Mouse (Mus musculus) heart, postnatal 0 days (tissue): Measurements from ENCODE around the gene Hmgn3. TPM values are rescaled to one million over a fixed set of nuclear protein-coding genes. Genes with fewer than 3 reads are reported as not detected.
"Not testable (repeated sequence)": the region's sequence is repeated elsewhere in the genome, so short reads cannot be mapped to it uniquely, and the experiment has no call there.

ENCODE experiments used
- ATAC-seq: fragments of 200-750 bp; cut with Nextera tagmentation; 2 replicates; pipeline ENCODE4 v1.8.0; 2017; ENCODE audit warnings: low read depth, moderate number of reproducible peaks, moderate library complexity; ENCODE audit not compliant: insufficient read depth
- DNase-seq: peaks from one replicate; pipeline ENCODE4 v3.0.0-alpha.2; 2016; ENCODE audit warnings: low spot score
- H3K27ac ChIP-seq: fragments of 300-500 bp; sonication (generic); 2 replicates; pipeline ENCODE4 v1.5.1; 2014; ENCODE audit warnings: low read depth, mild to moderate bottlenecking
- H3K27me3 ChIP-seq: fragments of 300-500 bp; sonication (generic); 2 replicates; pipeline ENCODE4 v1.6.1; 2014; ENCODE audit warnings: low read length, mixed read lengths; ENCODE audit not compliant: control insufficient read depth, insufficient read depth
- H3K36me3 ChIP-seq: fragments of 300-500 bp; sonication (generic); replicated peaks from 2 replicates; pipeline ENCODE4 v1.6.1; 2014; ENCODE audit warnings: low read length, mixed read lengths; ENCODE audit not compliant: control insufficient read depth, insufficient read depth
- H3K4me1 ChIP-seq: fragments of 300-500 bp; sonication (generic); 2 replicates; pipeline ENCODE4 v1.6.1; 2014; ENCODE audit warnings: antibody characterized with exemption; ENCODE audit not compliant: control insufficient read depth, insufficient read depth
- H3K4me2 ChIP-seq: fragments of 300-500 bp; sonication (generic); 2 replicates; pipeline ENCODE4 v1.6.1; 2014; ENCODE audit warnings: low read depth, mild to moderate bottlenecking, low read length, moderate library complexity
- H3K4me3 ChIP-seq: fragments of 300-500 bp; sonication (generic); 2 replicates; pipeline ENCODE4 v1.5.1; 2014; ENCODE audit warnings: low read depth, low read length
- H3K9ac ChIP-seq: fragments of 300-500 bp; sonication (generic); replicated peaks from 2 replicates; pipeline ENCODE4 v1.6.1; 2014; ENCODE audit warnings: low read depth, low read length, mixed read lengths
- H3K9me3 ChIP-seq: fragments of 300-500 bp; sonication (generic); replicated peaks from 2 replicates; pipeline ENCODE4 v1.6.1; 2016; ENCODE audit warnings: low read length; ENCODE audit not compliant: control insufficient read depth
- CTCF ChIP-seq: IDR thresholded peaks from 2 replicates; pipeline ENCODE4 v1.5.1; 2016; ENCODE audit warnings: antibody characterized with exemption, control low read depth, low read depth
- EP300 ChIP-seq: IDR thresholded peaks from 2 replicates; pipeline ENCODE4 v1.6.1; 2016; ENCODE audit warnings: antibody characterized with exemption, low read depth
- WGBS: fragments of 180-500 bp; shearing (Covaris S2); extraction: QIAGEN DNeasy Blood & Tissue Kit; methylation state at CpG from one replicate; pipeline ENCODE4 v1.1.7; 2014; 5-methylcytosine and 5-hydroxymethylcytosine counted together
- polyA plus RNA-seq: library from polyadenylated mRNA; unstranded; fragments of >200 nt; fragmentation: Nextera tagmentation; extraction: Ambion mirVana; gene quantifications from 2 replicates; pipeline ENCODE4 v1.2.1, GENCODE M21; 2015
- total RNA-seq: library from RNA; depleted of rRNA; stranded (reverse); fragments of >200 nt; gene quantifications from 2 replicates; pipeline ENCODE4 v1.2.3, GENCODE M21; 2014; ENCODE audit warnings: low replicate concordance

Gene Hmgn3
- total and polyA plus RNA-seq, 2 experiments from 2014 or later, result 36.8 to 89.6 TPM

GRCm38 (mm10) chr9:83129831-83130230 lies 16.7 kb downstream of the Hmgn3 start:
- DNase-seq (no peak), ATAC-seq (no peak)
- Histone ChIP-seq H3K9ac (no peak overlapping the region), H3K27me3 (no peaks in the 10 kb centered on the region), H3K4me3 (no peak overlapping the region), H3K36me3 (no peaks in the 10 kb centered on the region), H3K27ac (no peak overlapping the region), H3K9me3 (no peaks in the 10 kb centered on the region), H3K4me2 (no peak overlapping the region), H3K4me1 (0 out of 2 replicates have a peak, but pooled peaks cover 4% of the 10 kb centered on the region)
- 92% methylated on average over 4 of the region's 4 CpGs for WGBS
- TF ChIP-seq EP300 (no peak), CTCF (no peak)

- Histone ChIP-seq H3K4me1 (0 out of 2 replicates have a peak, but pooled peaks cover 4% of the 10 kb centered on the region), H3K9ac (no peak overlapping the region), H3K4me2 (peak overlapping the region; percentile 27), H3K4me3 (0 out of 2 replicates have a peak overlapping the region, but pooled peaks have one; percentile 2), H3K27me3 (no peaks in the 10 kb centered on the region), H3K36me3 (peaks cover 7% of the 10 kb centered on the region), H3K27ac (no peak overlapping the region), H3K9me3 (no peaks in the 10 kb centered on the region)
- ATAC-seq, result no peak
- TF ChIP-seq EP300, result no peak
- TF ChIP-seq CTCF, result no peak
- DNase-seq, result no peak
- WGBS, result 35% methylated on average over 7 of the region's 7 CpGs
These were observed 18.6 kb downstream of the Hmgn3 start for GRCm38 (mm10) chr9:83127840-83128239.

GRCm38 (mm10) chr9:83126482-83126881 lies 20.0 kb downstream of the Hmgn3 start:
- H3K4me1 ChIP-seq, result not testable (repeated sequence)

GRCm38 (mm10) chr9:83119211-83119610 lies 27.3 kb downstream of the Hmgn3 start:
- TF ChIP-seq CTCF (no peak), EP300 (no peak)
- no peak overlapping the region for H3K4me3 ChIP-seq
- H3K36me3 ChIP-seq, result peaks cover 12% of the 10 kb centered on the region
- 76% methylated on average over 2 of the region's 2 CpGs for WGBS
- H3K27me3 ChIP-seq, result no peaks in the 10 kb centered on the region
- no peak overlapping the region for H3K9ac ChIP-seq
- H3K9me3 ChIP-seq, result no peaks in the 10 kb centered on the region
- DNase-seq, result no peak
- H3K4me1 ChIP-seq, result no peaks in the 10 kb centered on the region
- no peak for ATAC-seq
- H3K27ac ChIP-seq, result no peak overlapping the region
- H3K4me2 ChIP-seq, result no peak overlapping the region

More at GRCm38 (mm10) chr9:83126482-83126881, 20.0 kb downstream of the Hmgn3 start:
- not testable (repeated sequence) for H3K36me3 ChIP-seq, DNase-seq, H3K27ac ChIP-seq, H3K27me3 ChIP-seq, H3K4me2 ChIP-seq, H3K9ac ChIP-seq, H3K4me3 ChIP-seq, ATAC-seq, H3K9me3 ChIP-seq
- 93% methylated on average over 5 of the region's 6 CpGs for WGBS

GRCm38 (mm10) chr9:83117486-83117885 lies 29.0 kb downstream of the Hmgn3 start:
- ATAC-seq (no peak), DNase-seq (no peak)
- no peaks in the 10 kb centered on the region for H3K4me1 ChIP-seq
- no peak overlapping the region for H3K27ac ChIP-seq
- H3K36me3 ChIP-seq, result 0 out of 2 replicates have a peak, but pooled peaks cover 5% of the 10 kb centered on the region
- H3K4me3 ChIP-seq, result no peak overlapping the region
- H3K9ac ChIP-seq, result no peak overlapping the region
- WGBS, result 87% methylated on average over 7 of the region's 7 CpGs
- H3K27me3 ChIP-seq, result no peaks in the 10 kb centered on the region
- H3K4me2 ChIP-seq, result no peak overlapping the region
- TF ChIP-seq EP300, result no peak
- TF ChIP-seq CTCF, result no peak
- no peaks in the 10 kb centered on the region for H3K9me3 ChIP-seq

- no peak overlapping the region for H3K4me3 ChIP-seq
- H3K27ac ChIP-seq, result no peak overlapping the region
- no peak overlapping the region for H3K9ac ChIP-seq
- WGBS, result 93% methylated on average over 15 of the region's 15 CpGs
- DNase-seq, result no peak
- H3K27me3 ChIP-seq, result no peaks in the 10 kb centered on the region
- TF ChIP-seq EP300, result no peak
- TF ChIP-seq CTCF, result no peak
- no peak for ATAC-seq
- H3K9me3 ChIP-seq, result no peaks in the 10 kb centered on the region
- H3K4me2 ChIP-seq, result no peak overlapping the region
- H3K4me1 ChIP-seq, result no peaks in the 10 kb centered on the region
- H3K36me3 ChIP-seq, result 0 out of 2 replicates have a peak, but pooled peaks cover 5% of the 10 kb centered on the region
These were observed 29.6 kb downstream of the Hmgn3 start for GRCm38 (mm10) chr9:83116774-83117474.
